Mouse (Mus musculus) megakaryocyte, embryonic 14.5 days (primary cell): ENCODE data around the gene Gm45021.

Source experiments
- FLI1 ChIP-seq: IDR thresholded peaks from 2 replicates; pipeline ENCODE4 v1.6.1; 2012; ENCODE audit warnings: low read length, inconsistent platforms, mixed read lengths
- GATA1 ChIP-seq: IDR thresholded peaks from 3 replicates; pipeline ENCODE4 v1.6.1; 2012; ENCODE audit warnings: mixed read lengths, low read length, inconsistent platforms, borderline replicate concordance

- TF ChIP-seq GATA1 (no peak), FLI1 (no peak)
Observed at GRCm38 (mm10) chr6:48610657-48611056, 21.2 kb downstream of the Gm45021 start.
